Mouse (Mus musculus) erythroblast, adult 5-6 weeks (primary cell): ENCODE measurements around the gene Mylpf. TPM values are rescaled to one million over a fixed set of nuclear protein-coding genes. Genes with fewer than 3 reads are reported as not detected.
"Not testable (repeated sequence)": the region's sequence is repeated elsewhere in the genome, so short reads cannot be mapped to it uniquely, and the experiment has no call there.

Source experiments
- ATAC-seq: replicated peaks from 2 replicates; pipeline ENCODE4 v1.8.0; 2016; ENCODE audit warnings: moderate number of reproducible peaks, mild to moderate bottlenecking, moderate TSS enrichment, inconsistent platforms; ENCODE audit not compliant: poor library complexity, low FRiP score, severe bottlenecking
- total RNA-seq, 2 experiments: library from RNA; stranded (forward) in 1 of 2; stranded (reverse) in 1 of 2; fragments of 150-400 nt in 1 of 2; fragments of 200-764, 138-1000 nt in 1 of 2; gene quantifications; 2 replicates each; pipeline versions ENCODE4 v1.2.3 to v1.2.4; 2015 to 2017; ENCODE audit warnings: low replicate concordance in 2 of 2

Mylpf gene
- total RNA-seq, 2 experiments from 2014 or later = 9.8 to 16.2 TPM

- no peak for ATAC-seq
Measured at GRCm38 (mm10) chr7:127223106-127223505, 14.4 kb downstream of the Mylpf start.

- ATAC-seq = peak; percentile 75
Measured at GRCm38 (mm10) chr7:127223515-127224478, 15.1 kb downstream of the Mylpf start.

- ATAC-seq = no peak
Measured at GRCm38 (mm10) chr7:127224616-127225015, 15.9 kb downstream of the Mylpf start.

- peak; percentile 79 for ATAC-seq
Measured at GRCm38 (mm10) chr7:127225147-127225995, 16.7 kb downstream of the Mylpf start.

- peak; percentile 63 for ATAC-seq
Measured at GRCm38 (mm10) chr7:127228615-127229303, 20.1 kb downstream of the Mylpf start.

- ATAC-seq = no peak
Measured at GRCm38 (mm10) chr7:127231376-127231775, 22.7 kb downstream of the Mylpf start.

- ATAC-seq = 0 out of 2 replicates have a peak, but pooled peaks have one; percentile 2
Measured at GRCm38 (mm10) chr7:127231826-127232621, 23.3 kb downstream of the Mylpf start.

GRCm38 (mm10) chr7:127232622-127233367, 24.1 kb downstream of the Mylpf start, which contains the start of the genes Zfp553 and Sept1:
Gene Zfp553, plus strand, starts transcription at chr7:127233061.
Gene Sept1, minus strand, starts transcription at chr7:127233130.
- peak; percentile 62 for ATAC-seq

- ATAC-seq = peak; percentile 36
Measured at GRCm38 (mm10) chr7:127233368-127233749, 24.7 kb downstream of the Mylpf start.

GRCm38 (mm10) chr7:127233765-127234164, 25.1 kb downstream of the Mylpf start:
- ATAC-seq = no peak

GRCm38 (mm10) chr7:127234777-127235176, 26.1 kb downstream of the Mylpf start:
- ATAC-seq = no peak

GRCm38 (mm10) chr7:127243361-127243867, 34.7 kb downstream of the Mylpf start:
- no peak for ATAC-seq

- ATAC-seq = peak; percentile 91
Measured at GRCm38 (mm10) chr7:127243870-127244657, 35.4 kb downstream of the Mylpf start, which contains the start of gene Zfp771. Gene Zfp771, plus strand, starts transcription at chr7:127244274.

GRCm38 (mm10) chr7:127244658-127245510, 36.2 kb downstream of the Mylpf start:
- no peak for ATAC-seq

- ATAC-seq = not testable (repeated sequence)
Measured at GRCm38 (mm10) chr7:127250511-127250910, 41.8 kb downstream of the Mylpf start.

GRCm38 (mm10) chr7:127252414-127252813, 43.7 kb downstream of the Mylpf start:
- ATAC-seq = peak; percentile 25; the same call in 1 of the 2 replicates
